Mouse (Mus musculus) E14TG2a.4 (cell line): ENCODE results near the gene Cd38.

Experiments
- CTCF ChIP-seq: conservative IDR thresholded peaks from 2 replicates; pipeline ENCODE4 v1.5.1; 2014; ENCODE audit warnings: low read length
- NANOG ChIP-seq: IDR thresholded peaks from 2 replicates; pipeline ENCODE4 v1.6.1; 2014; ENCODE audit warnings: borderline replicate concordance, low read length, mixed read lengths

GRCm38 (mm10) chr5:43948111-43948743 is 79.9 kb downstream of the Cd38 start:
- no peak for TF ChIP-seq CTCF
- no peak for TF ChIP-seq NANOG
